Mouse (Mus musculus) kidney, postnatal 0 days (tissue): Measurements from ENCODE around the gene Ap5s1. TPM values are rescaled to one million over a fixed set of nuclear protein-coding genes. Genes with fewer than 3 reads are reported as not detected.
A peak's percentile ranks its signal among the peaks of the same experiment; 100 is the strongest.

Source experiments
- ATAC-seq: fragments of 200-750 bp; cut with Nextera tagmentation; replicated peaks from 2 replicates; pipeline ENCODE4 v1.8.0; 2017; ENCODE audit warnings: low read depth, moderate number of reproducible peaks, moderate TSS enrichment, moderate library complexity; ENCODE audit not compliant: low FRiP score
- DNase-seq: peaks from one replicate; pipeline ENCODE4 v3.0.0-alpha.2; 2016; ENCODE audit warnings: low spot score
- H3K27ac ChIP-seq: fragments of 300-500 bp; sonication (generic); 2 replicates; pipeline ENCODE4 v1.5.1; 2014; ENCODE audit warnings: mild to moderate bottlenecking
- H3K27me3 ChIP-seq: fragments of 300-500 bp; sonication (generic); 2 replicates; pipeline ENCODE4 v1.6.1; 2014; ENCODE audit warnings: low read length, mixed read lengths; ENCODE audit not compliant: insufficient read depth
- H3K36me3 ChIP-seq: fragments of 300-500 bp; sonication (generic); 2 replicates; pipeline ENCODE4 v1.6.1; 2014; ENCODE audit warnings: low read length, mixed read lengths; ENCODE audit not compliant: insufficient read depth
- H3K4me1 ChIP-seq: fragments of 300-500 bp; sonication (generic); replicated peaks from 2 replicates; pipeline ENCODE4 v1.6.1; 2014; ENCODE audit warnings: antibody characterized with exemption, low read length, mixed read lengths; ENCODE audit not compliant: insufficient read depth
- H3K4me2 ChIP-seq: fragments of 300-500 bp; sonication (generic); 2 replicates; pipeline ENCODE4 v1.6.1; 2014; ENCODE audit warnings: mild to moderate bottlenecking, low read length, moderate library complexity, mixed read lengths
- H3K4me3 ChIP-seq: fragments of 300-500 bp; sonication (generic); replicated peaks from 2 replicates; pipeline ENCODE4 v1.5.1; 2014; ENCODE audit warnings: low read depth, low read length
- H3K9ac ChIP-seq: fragments of 300-500 bp; sonication (generic); 2 replicates; pipeline ENCODE4 v1.6.1; 2014; ENCODE audit warnings: low read depth, low read length
- H3K9me3 ChIP-seq: fragments of 300-500 bp; sonication (generic); replicated peaks from 2 replicates; pipeline ENCODE4 v1.6.1; 2016; ENCODE audit warnings: low read length, inconsistent platforms, mixed read lengths
- CTCF ChIP-seq: IDR thresholded peaks from 2 replicates; pipeline ENCODE4 v1.5.1; 2016; ENCODE audit warnings: antibody characterized with exemption, low read depth, mild to moderate bottlenecking, moderate library complexity
- whole genome bisulfite sequencing: fragments of 180-500 bp; shearing (Covaris S2); extraction: QIAGEN DNeasy Blood & Tissue Kit; methylation state at CpG from one replicate; pipeline ENCODE4 v1.1.7; 2014; 5-methylcytosine and 5-hydroxymethylcytosine counted together
- polyA plus RNA-seq: library from polyadenylated mRNA; unstranded; fragments of >200 nt; fragmentation: Nextera tagmentation; extraction: Ambion mirVana; gene quantifications from 2 replicates; pipeline ENCODE4 v1.2.1, GENCODE M21; 2015

Gene Ap5s1
- polyA plus RNA-seq, 1 experiment from 2014 or later = 29.9 TPM

DNA sequence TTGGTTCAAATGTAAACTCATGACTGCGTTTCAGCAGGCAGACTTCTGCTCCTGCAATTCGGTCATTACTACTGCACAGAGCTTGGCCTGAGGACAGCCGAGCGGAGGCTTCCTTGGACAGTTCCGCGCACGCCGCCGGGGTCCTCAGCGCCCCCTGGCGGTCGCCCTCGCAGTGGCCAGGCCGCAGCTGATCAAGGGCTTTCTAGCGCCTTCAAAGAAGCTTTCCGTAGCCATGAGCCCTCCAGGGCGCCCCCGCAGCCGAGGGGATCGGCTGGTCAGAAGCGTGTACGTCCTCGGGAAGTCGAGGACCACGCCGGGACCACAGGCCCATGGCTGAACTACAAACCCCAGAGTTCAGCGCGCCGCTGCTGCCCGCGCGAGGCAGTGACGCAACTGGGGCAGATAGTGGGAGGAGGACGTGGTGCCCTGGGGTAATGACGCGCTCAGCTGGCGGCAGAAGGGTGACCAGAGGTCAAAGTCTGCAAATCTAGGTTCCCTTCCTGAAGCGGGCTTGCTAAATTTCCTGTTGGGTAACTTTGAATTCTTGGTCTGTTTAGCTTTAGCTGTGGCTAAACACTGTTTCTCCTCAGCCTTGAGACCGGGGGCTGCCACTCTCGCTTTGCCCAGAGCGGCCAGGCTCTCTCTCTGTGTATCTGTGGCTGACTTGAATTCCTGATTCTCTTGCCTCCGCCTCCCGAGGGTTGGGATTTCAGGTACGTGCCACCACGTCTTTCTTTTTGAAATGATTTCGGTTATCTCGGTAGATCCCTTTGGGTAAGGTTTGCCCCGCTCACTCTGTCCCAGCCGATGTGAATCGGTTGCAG, 3.3 kb downstream of the Ap5s1 start:
- Histone ChIP-seq H3K9me3 (no peaks in the 10 kb centered on the region), H3K36me3 (0 out of 2 replicates have a peak, but pooled peaks cover 8% of the 10 kb centered on the region), H3K4me2 (peak overlapping the region; percentile 65), H3K9ac (peak overlapping the region; percentile 76), H3K4me3 (peak overlapping the region; percentile 63), H3K27me3 (no peaks in the 10 kb centered on the region), H3K4me1 (peaks cover 13% of the 10 kb centered on the region; the same call in 1 of the 2 replicates), H3K27ac (peak overlapping the region; percentile 92)
- peak; percentile 97 for DNase-seq
- peak; percentile 99 for TF ChIP-seq CTCF
- ATAC-seq = peak; percentile 96
- under 1% methylated on average over 50 of the region's 50 CpGs for WGBS

DNA sequence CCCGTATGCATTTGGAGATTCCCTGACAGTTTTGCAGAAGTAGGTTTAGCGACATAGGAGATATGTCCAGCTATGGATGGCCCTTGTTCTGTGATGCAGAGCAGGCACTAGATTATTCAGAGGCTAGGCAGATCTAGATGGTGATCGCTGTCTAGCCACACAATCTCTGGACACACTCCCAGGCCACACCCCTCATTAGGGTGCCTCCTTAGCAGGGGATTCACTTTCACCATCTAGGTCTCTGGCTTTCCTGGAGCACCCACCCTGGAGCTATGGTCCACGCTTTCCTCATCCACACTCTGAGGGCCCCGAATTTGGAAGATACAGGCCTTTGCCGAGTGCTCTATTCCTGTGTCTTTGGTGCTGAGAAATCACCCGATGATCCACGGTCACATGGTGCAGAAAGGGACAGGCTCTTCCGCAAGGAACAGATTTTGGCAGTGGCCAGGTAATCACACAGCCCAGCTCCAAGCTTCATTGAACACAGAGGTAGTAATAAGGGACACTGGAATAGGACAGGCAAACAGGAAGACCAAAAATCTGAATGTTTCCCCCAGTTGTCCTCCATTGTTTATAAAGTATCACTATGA, 4.2 kb downstream of the Ap5s1 start:
- peaks cover 12% of the 10 kb centered on the region; the same call in 1 of the 2 replicates for H3K4me1 ChIP-seq
- no peak for TF ChIP-seq CTCF
- DNase-seq (no peak), ATAC-seq (no peak)
- H3K27ac ChIP-seq = peak overlapping the region; percentile 92
- WGBS = 51% methylated on average over 9 of the region's 9 CpGs
- H3K4me2 ChIP-seq = peak overlapping the region; percentile 65
- H3K9me3 ChIP-seq = no peaks in the 10 kb centered on the region
- peak overlapping the region; percentile 63 for H3K4me3 ChIP-seq
- H3K36me3 ChIP-seq = 0 out of 2 replicates have a peak, but pooled peaks cover 8% of the 10 kb centered on the region
- peak overlapping the region; percentile 76 for H3K9ac ChIP-seq
- H3K27me3 ChIP-seq = no peaks in the 10 kb centered on the region

DNA sequence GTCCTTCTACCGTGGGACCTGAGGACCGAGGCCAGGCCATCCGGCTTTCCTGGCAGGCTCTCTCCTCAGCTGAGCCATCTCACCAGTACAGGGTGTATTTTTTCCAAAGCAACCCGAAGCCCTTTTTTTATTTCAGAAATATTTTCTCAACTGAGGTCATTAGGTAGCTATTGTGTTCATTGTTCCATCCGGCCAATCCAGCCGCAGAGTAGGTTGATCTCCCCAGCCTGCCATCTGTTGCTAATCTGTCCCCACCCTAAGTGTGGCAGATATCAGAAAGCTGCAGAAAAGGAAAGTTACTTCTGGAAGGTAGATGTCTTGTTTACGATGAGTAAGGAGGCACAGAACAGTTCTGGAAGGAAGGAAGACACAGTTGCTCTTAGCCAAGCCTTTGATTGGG, 6.9 kb downstream of the Ap5s1 start:
- TF ChIP-seq CTCF = no peak
- H3K36me3 ChIP-seq = 0 out of 2 replicates have a peak, but pooled peaks cover 8% of the 10 kb centered on the region
- no peak overlapping the region for H3K27ac ChIP-seq
- H3K9ac ChIP-seq = no peak overlapping the region
- H3K4me2 ChIP-seq = no peak overlapping the region
- ATAC-seq = no peak
- peaks cover 12% of the 10 kb centered on the region; the same call in 1 of the 2 replicates for H3K4me1 ChIP-seq
- H3K9me3 ChIP-seq = no peaks in the 10 kb centered on the region
- H3K4me3 ChIP-seq = no peak overlapping the region
- no peaks in the 10 kb centered on the region for H3K27me3 ChIP-seq
- no peak for DNase-seq
- 80% methylated on average over 7 of the region's 7 CpGs for WGBS

DNA sequence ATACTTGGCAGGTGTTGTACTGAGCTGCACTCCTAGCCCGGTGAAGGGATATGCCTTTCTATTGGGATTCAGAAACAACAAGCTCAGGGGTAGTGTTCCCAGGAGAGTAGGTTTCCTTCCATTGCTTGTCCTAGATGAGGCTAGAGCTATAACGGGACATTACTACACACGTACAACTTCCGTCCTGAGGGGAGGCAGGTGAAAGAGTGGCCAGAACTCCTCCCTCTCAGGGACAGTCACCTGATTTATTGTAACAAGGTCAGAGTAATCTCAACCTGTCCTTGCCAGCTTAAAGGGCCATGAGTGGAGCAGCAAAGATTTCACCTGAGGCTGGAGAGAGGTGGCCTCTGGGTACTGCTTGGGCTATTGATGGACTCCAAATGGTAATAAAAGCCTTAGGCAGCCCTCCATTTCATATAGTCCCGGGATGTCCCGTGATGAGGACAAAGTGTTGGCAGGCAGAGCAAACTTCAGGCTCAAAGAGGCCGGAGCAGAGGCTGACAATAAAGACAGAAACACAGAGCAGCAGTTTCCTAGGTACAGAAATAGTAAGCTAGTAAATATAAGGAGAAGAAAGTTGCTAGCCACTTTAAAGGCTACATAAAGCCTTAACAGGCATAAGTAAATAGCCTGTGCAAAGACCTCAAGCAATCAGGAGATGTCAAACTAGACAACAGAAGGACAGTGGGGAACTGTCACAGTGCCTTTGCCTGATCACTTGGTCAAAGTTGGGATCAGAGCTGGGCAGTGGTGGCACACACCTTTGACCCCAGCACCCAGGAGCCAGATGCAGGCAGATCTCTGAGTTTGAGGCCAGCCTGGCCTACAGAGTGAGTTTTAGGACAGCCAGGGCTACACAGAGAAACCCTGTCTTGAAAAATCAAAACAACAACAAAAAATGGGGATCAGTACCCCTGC, 9.3 kb downstream of the Ap5s1 start:
- WGBS = 62% methylated on average over 7 of the region's 7 CpGs
- TF ChIP-seq CTCF = no peak

DNA sequence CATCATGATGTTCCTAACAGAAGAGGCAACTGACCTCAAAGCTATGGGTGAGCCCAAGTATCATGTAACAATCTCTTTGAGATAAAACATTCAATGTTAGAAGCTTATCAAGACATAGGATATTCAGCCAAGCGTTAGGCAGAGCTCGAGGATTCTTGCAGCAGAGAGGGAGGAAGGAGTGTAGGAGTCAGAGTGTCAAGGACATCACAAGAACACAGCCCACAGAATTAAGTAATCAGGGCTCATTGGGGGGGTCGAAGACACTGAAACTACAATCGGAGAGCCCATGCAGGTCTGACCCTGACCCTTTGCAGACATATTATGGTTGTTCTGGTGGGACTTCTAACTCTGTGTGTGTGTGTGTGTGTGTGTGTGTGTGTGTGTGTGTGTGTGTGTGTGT, 13.2 kb downstream of the Ap5s1 start:
- ATAC-seq (no peak), DNase-seq (no peak)
- H3K27me3 ChIP-seq = no peaks in the 10 kb centered on the region
- 46% methylated on average over 4 of the region's 4 CpGs for WGBS
- no peak overlapping the region for H3K4me2 ChIP-seq
- no peak for TF ChIP-seq CTCF
- H3K27ac ChIP-seq = no peak overlapping the region
- H3K36me3 ChIP-seq = no peaks in the 10 kb centered on the region
- no peak overlapping the region for H3K9ac ChIP-seq
- no peaks in the 10 kb centered on the region for H3K4me1 ChIP-seq
- no peaks in the 10 kb centered on the region for H3K9me3 ChIP-seq
- H3K4me3 ChIP-seq = no peak overlapping the region

More for the DNA sequence above, 9.3 kb downstream of the Ap5s1 start:
- Histone ChIP-seq H3K4me2 (no peak overlapping the region), H3K27me3 (no peaks in the 10 kb centered on the region), H3K27ac (peak overlapping the region; percentile 13; the same call in 1 of the 2 replicates), H3K4me1 (peaks cover 2% of the 10 kb centered on the region; the same call in 1 of the 2 replicates), H3K36me3 (0 out of 2 replicates have a peak, but pooled peaks cover 8% of the 10 kb centered on the region), H3K9ac (no peak overlapping the region), H3K9me3 (no peaks in the 10 kb centered on the region), H3K4me3 (no peak overlapping the region)
- ATAC-seq (no peak), DNase-seq (no peak)
